Mouse (Mus musculus): ENCODE measurements around the gene Cipc. TPM values are rescaled to one million over a fixed set of nuclear protein-coding genes. Genes with fewer than 3 reads are reported as not detected.

Cipc gene
- polyA plus RNA-seq, 1 experiment from 2014 or later, result 46.1 TPM

GRCm38 (mm10) chr12:87000840-87001176 lies 54.0 kb downstream of the Cipc start:
- no peak overlapping the region for H3K4me3 ChIP-seq
- no peak overlapping the region for H3K9ac ChIP-seq
- peaks cover 11% of the 10 kb centered on the region for H3K4me1 ChIP-seq (replicated peaks)
- H3K9me3 ChIP-seq, result no peaks in the 10 kb centered on the region
- H3K27ac ChIP-seq (replicated peaks), result no peak overlapping the region
- H3K4me2 ChIP-seq, result no peak overlapping the region
- peak; percentile 42; the same call in 1 of the 2 replicates for ATAC-seq (ENCODE audit: low FRiP score, low read depth)
- WGBS, result 31% methylated on average over 6 of the region's 6 CpGs
- H3K36me3 ChIP-seq, result no peaks in the 10 kb centered on the region
- H3K27me3 ChIP-seq, result no peaks in the 10 kb centered on the region

DNA sequence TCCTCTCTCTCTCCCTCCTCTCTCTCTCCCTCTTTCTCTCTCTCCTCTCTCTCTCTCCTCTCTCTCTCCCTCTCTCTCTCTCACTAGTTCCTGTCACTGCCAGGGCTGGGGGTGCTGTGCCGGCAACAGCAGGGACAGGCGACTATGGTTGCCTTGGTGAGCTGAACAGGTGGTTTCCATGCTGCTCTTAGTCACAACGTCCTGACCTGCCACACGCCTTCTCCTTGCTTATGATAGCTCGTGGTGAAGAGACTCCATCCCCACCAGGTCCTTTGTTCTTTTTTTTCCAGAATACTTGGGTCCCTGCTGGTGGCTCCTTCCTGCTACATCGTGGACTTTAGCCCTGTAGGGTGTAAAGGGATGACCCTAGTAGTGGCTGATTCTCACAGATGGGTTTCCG lies 55.4 kb downstream of the Cipc start:
- WGBS, result 63% methylated on average over 7 of the region's 7 CpGs
- no peaks in the 10 kb centered on the region for H3K36me3 ChIP-seq
- H3K4me1 ChIP-seq (replicated peaks), result peaks cover 11% of the 10 kb centered on the region
- no peaks in the 10 kb centered on the region for H3K27me3 ChIP-seq
- H3K27ac ChIP-seq (replicated peaks), result no peak overlapping the region
- ATAC-seq (ENCODE audit: low FRiP score, low read depth), result no peak
- no peaks in the 10 kb centered on the region for H3K9me3 ChIP-seq
- no peak overlapping the region for H3K9ac ChIP-seq
- no peak overlapping the region for H3K4me3 ChIP-seq
- no peak overlapping the region for H3K4me2 ChIP-seq

GRCm38 (mm10) chr12:87002815-87003214 lies 56.0 kb downstream of the Cipc start:
- no peak for ATAC-seq (ENCODE audit: low FRiP score, low read depth)
- no peaks in the 10 kb centered on the region for H3K9me3 ChIP-seq
- no peak overlapping the region for H3K27ac ChIP-seq (replicated peaks)
- WGBS, result 79% methylated on average over 7 of the region's 7 CpGs
- peaks cover 11% of the 10 kb centered on the region for H3K4me1 ChIP-seq (replicated peaks)
- H3K36me3 ChIP-seq, result no peaks in the 10 kb centered on the region
- H3K4me2 ChIP-seq, result no peak overlapping the region
- H3K4me3 ChIP-seq, result no peak overlapping the region
- H3K27me3 ChIP-seq, result no peaks in the 10 kb centered on the region
- H3K9ac ChIP-seq, result no peak overlapping the region

GRCm38 (mm10) chr12:87003606-87004005 lies 56.8 kb downstream of the Cipc start:
- H3K4me3 ChIP-seq, result no peak overlapping the region
- no peaks in the 10 kb centered on the region for H3K27me3 ChIP-seq
- H3K9me3 ChIP-seq, result no peaks in the 10 kb centered on the region
- ATAC-seq (ENCODE audit: low FRiP score, low read depth), result no peak
- H3K4me1 ChIP-seq (replicated peaks), result peaks cover 11% of the 10 kb centered on the region
- no peak overlapping the region for H3K27ac ChIP-seq (replicated peaks)
- H3K4me2 ChIP-seq, result no peak overlapping the region
- H3K9ac ChIP-seq, result no peak overlapping the region
- 55% methylated on average over 3 of the region's 3 CpGs for WGBS
- H3K36me3 ChIP-seq, result no peaks in the 10 kb centered on the region

GRCm38 (mm10) chr12:87004596-87004995 lies 57.8 kb downstream of the Cipc start:
- H3K4me3 ChIP-seq, result no peak overlapping the region
- peaks cover 11% of the 10 kb centered on the region for H3K4me1 ChIP-seq (replicated peaks)
- H3K9me3 ChIP-seq, result no peaks in the 10 kb centered on the region
- H3K27ac ChIP-seq (replicated peaks), result no peak overlapping the region
- 88% methylated on average over 4 of the region's 4 CpGs for WGBS
- no peak for ATAC-seq (ENCODE audit: low FRiP score, low read depth)
- no peak overlapping the region for H3K9ac ChIP-seq
- no peaks in the 10 kb centered on the region for H3K27me3 ChIP-seq
- no peaks in the 10 kb centered on the region for H3K36me3 ChIP-seq
- H3K4me2 ChIP-seq, result no peak overlapping the region

Other genes starting within 250 kb of the Cipc start
- gene Angel1, start 220.6 kb upstream of the Cipc start, polyA plus RNA-seq (2015; fragmentation: Nextera tagmentation; extraction: Ambion mirVana), result 11.4 and 12.0 TPM in 2 replicates
- not detected in 2 replicates for gene Lrrc74a, start 212.7 kb upstream of the Cipc start, polyA plus RNA-seq (2015; fragmentation: Nextera tagmentation; extraction: Ambion mirVana)
- 72.9 and 87.3 TPM in 2 replicates for gene Irf2bpl, start 62.2 kb upstream of the Cipc start, polyA plus RNA-seq (2015; fragmentation: Nextera tagmentation; extraction: Ambion mirVana)
- gene Zdhhc22, start 43.4 kb downstream of the Cipc start, polyA plus RNA-seq (2015; fragmentation: Nextera tagmentation; extraction: Ambion mirVana), result 21.8 and 22.0 TPM in 2 replicates
- gene Tmem63c, start 74.3 kb downstream of the Cipc start, polyA plus RNA-seq (2015; fragmentation: Nextera tagmentation; extraction: Ambion mirVana), result 10.3 and 11.1 TPM in 2 replicates
- gene Ngb, start 155.5 kb downstream of the Cipc start, polyA plus RNA-seq (2015; fragmentation: Nextera tagmentation; extraction: Ambion mirVana), result 4.9 TPM in 2 replicates
- gene Gstz1, start 200.1 kb downstream of the Cipc start, polyA plus RNA-seq (2015; fragmentation: Nextera tagmentation; extraction: Ambion mirVana), result 29.3 and 30.0 TPM in 2 replicates
- 14.7 and 14.8 TPM in 2 replicates for gene Pomt2, start 200.9 kb downstream of the Cipc start, polyA plus RNA-seq (2015; fragmentation: Nextera tagmentation; extraction: Ambion mirVana)